Mouse (Mus musculus): Measurements from ENCODE around the gene Rpp40. TPM values are rescaled to one million over a fixed set of nuclear protein-coding genes. Genes with fewer than 3 reads are reported as not detected.

The Rpp40 gene
- polyA plus RNA-seq, 1 experiment from 2014 or later, result 7.9 TPM

DNA sequence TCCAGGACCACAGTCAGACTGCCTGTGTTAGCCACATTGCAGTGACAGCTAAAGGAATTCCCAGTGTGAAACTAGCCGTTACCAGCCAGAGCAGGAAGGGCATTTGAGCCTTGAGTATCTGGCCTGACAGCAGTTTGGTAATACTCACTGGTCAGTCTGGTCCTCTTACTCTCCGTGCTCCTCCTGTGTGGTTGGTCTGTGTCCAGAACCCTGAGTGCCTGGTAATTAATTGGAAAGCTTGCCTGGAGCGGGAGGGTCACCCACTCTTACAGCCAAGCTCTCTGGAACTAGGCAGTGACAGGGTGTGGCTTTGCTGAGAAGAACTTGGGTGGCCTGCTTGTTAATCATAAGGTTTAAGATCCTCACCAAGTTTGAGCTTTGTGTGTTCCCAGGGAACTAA, 57.5 kb downstream of the Rpp40 start:
- 85% methylated on average over 3 of the region's 3 CpGs for WGBS
- Histone ChIP-seq H3K4me2 (no peak overlapping the region), H3K27me3 (replicated peaks) (no peaks in the 10 kb centered on the region), H3K9me3 (replicated peaks) (no peaks in the 10 kb centered on the region), H3K9ac (replicated peaks) (no peak overlapping the region), H3K4me1 (0 out of 2 replicates have a peak, but pooled peaks cover 2% of the 10 kb centered on the region), H3K36me3 (no peaks in the 10 kb centered on the region), H3K27ac (replicated peaks) (no peak overlapping the region), H3K4me3 (replicated peaks) (no peak overlapping the region)
- no peak for ATAC-seq (ENCODE audit: low FRiP score)

DNA sequence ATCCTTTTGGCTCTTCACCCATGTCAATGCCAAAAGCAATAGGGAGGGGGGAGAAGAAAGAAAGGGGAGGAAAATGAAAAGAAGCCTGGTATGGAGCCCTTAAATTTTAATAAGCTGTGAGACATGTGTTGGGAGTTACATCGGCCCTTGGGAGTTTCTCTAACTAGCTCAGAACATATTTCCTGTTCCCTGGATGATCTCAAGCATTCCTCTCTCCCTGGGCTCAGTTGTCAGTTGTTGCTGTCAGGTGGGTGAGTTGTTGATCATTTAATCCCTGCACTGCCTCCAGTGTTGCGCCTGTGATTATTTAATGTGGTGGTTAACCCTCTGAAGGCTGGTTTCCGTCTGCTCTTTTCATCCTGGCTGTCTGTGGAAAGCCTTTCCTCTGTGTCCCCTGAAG, 60.9 kb downstream of the Rpp40 start:
- H3K4me1 ChIP-seq, result peaks cover 2% of the 10 kb centered on the region; the same call in 1 of the 2 replicates
- H3K4me2 ChIP-seq, result no peak overlapping the region
- no peaks in the 10 kb centered on the region for H3K9me3 ChIP-seq (replicated peaks)
- no peak overlapping the region for H3K27ac ChIP-seq (replicated peaks)
- no peak overlapping the region for H3K9ac ChIP-seq (replicated peaks)
- no peak for ATAC-seq (ENCODE audit: low FRiP score)
- no peaks in the 10 kb centered on the region for H3K27me3 ChIP-seq (replicated peaks)
- 73% methylated on average over 3 of the region's 3 CpGs for WGBS
- H3K36me3 ChIP-seq, result no peaks in the 10 kb centered on the region
- no peak overlapping the region for H3K4me3 ChIP-seq (replicated peaks)

Other genes starting within 250 kb of the Rpp40 start
- 5.3 and 5.6 TPM in 2 replicates for gene Cdyl, start 246.5 kb downstream of the Rpp40 start, polyA plus RNA-seq (2015; fragmentation: Nextera tagmentation; extraction: Ambion mirVana)
- 0.32 and 0.46 TPM in 2 replicates for gene Ppp1r3g, start 52.5 kb upstream of the Rpp40 start, polyA plus RNA-seq (2015; fragmentation: Nextera tagmentation; extraction: Ambion mirVana)
- 24.6 and 33.3 TPM in 2 replicates for gene Fars2, start 211.1 kb upstream of the Rpp40 start, polyA plus RNA-seq (2015; fragmentation: Nextera tagmentation; extraction: Ambion mirVana)
- gene Lyrm4, start 211.2 kb upstream of the Rpp40 start, polyA plus RNA-seq (2015; fragmentation: Nextera tagmentation; extraction: Ambion mirVana), result 35.7 and 41.8 TPM in 2 replicates

All from neural tube, embryonic 15.5 days (tissue).